Mouse (Mus musculus): Measurements from ENCODE around the gene Upk3bl.
"Not testable (repeated sequence)": the region's sequence is repeated elsewhere in the genome, so short reads cannot be mapped to it uniquely, and the experiment has no call there.

Upk3bl gene

DNA sequence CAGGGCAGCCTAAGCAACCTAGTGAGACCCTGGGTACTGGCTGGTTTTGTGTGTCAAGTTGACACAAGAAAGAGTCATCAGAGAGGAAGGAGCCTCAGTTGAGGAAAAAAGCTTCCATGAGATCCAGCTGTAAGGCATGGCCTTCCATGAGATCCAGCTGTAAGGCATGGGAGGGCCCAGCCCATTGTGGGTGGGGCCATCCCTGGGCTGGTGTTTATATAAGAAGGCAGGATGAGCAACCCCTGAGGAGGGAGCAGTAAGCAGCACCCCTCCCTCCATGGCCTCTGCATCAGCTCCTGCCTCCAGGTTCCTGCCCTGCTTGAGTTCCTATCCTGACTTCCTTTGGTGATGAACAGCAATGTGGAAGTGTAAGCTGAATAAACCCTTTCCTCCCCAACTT is 5.8 kb upstream of the Upk3bl start:
- not testable (repeated sequence) for DNase-seq

DNA sequence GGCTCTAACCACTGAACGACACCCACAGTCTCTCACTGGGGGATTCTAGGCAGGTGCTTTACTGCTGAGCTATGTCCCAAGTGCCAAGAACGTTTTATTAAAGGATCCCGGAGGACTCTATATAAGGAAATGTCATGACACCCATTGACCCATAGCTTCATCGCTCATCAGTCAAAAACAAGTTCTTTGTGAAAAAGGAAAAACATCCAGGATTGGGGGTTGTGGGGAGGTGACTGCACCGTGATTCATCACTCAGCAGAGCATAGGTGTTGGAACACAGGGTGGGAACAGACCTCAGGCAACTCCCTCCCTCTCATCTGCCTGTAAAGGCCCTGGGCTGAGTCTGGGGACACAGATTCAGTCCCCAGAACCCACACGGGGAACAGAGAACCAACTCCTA is 4.4 kb upstream of the Upk3bl start:
- DNase-seq: no peak

DNA sequence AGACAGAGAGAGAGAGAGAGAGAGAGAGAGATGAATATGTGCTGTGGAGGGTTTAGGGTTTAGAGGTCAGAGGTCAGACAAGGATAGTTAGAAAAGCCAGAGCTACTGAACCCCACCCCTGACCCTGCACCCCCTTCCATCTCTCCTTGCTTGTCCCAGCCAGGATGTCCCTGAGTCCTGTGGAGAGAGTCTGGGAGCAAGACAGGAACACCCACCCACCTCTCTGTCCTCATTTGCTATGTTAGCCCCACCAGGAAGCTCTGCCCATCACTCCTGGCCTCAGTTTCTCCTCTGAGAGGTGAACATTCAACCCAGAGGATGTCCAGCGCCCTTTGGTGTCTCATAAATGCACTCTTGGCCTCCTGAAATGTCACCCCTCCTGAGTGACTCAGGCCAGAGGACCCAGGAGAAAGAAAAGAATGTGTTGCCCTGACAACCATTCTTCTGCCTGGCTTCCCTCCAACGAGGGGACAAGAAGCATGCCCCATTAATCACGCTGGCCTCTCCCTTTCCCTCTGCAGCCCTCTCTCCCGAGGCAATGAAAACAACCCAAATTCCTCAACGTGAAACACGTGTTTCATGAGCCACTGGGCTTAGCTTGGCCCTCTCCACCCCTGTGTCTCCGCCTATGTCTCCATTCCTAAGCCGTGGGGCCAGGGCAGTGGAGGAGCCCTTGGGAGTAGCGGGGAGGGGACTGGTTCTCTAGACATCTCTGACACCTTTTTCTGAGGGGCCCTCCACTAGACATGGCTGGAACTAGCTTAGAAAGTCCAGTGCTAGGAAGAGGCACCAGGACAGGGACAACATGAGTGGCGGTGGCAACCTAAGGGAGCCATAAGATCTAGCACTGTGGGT is 2.8 kb upstream of the Upk3bl start:
- peak; percentile 53 for DNase-seq

DNA sequence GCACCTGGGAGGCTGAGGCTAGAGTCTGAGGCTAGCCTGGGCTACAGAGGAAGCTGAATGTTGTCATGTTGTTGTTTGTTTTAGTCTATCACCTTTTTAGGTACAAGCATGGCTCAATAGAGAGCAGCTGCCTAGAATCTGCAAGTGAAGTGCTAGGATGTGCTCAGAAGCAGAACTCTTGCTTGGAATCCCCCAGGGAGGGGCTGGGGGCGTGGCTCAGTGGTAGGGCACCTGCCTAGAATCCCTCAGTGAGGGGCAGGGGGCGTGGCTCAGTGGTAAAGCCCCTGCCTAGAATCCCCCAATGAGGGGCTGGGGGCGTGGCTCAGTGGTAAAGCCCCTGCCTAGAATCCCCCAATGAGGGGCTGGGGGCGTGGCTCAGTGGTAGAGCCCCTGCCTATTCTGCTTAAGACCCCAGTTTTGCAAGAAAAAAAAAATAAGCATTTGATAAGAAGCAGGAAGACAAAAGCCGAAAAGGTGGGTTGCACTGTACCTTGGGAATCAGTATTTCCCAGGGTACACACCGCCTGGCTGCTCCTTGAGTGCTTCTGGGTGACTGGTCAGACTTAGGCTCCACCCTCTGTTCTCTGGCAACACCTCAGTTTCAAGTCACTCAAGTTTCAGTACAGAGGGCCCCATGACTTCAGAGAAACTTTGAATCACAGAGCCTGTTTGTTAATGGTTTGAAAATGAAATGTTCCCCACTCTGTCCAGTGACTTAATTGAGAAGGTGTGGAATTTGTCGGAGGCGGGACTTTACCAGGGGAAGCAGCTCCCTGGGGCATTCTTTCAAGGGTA is 1.2 kb upstream of the Upk3bl start:
- peak; percentile 37 for DNase-seq

DNA sequence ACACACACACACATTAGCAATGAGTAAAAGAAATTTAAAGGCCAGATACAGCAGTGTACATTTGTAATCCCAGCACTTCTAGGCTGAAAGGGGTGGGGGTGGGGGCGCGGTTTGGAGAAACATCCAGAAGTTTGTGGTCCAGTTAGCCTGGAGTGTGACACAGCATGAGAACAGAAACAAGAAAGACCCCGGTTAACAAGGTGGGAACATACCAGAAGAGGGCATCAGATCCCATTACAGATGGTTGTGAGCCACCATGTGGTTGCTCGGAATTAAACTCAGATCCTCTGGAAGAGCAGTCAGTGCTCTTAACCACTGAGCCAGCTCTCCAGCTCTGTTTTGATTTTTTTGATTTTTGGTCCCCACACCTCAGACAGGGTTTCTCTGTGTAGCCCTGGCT is 1.8 kb downstream of the Upk3bl start:
- DNase-seq: no peak

DNA sequence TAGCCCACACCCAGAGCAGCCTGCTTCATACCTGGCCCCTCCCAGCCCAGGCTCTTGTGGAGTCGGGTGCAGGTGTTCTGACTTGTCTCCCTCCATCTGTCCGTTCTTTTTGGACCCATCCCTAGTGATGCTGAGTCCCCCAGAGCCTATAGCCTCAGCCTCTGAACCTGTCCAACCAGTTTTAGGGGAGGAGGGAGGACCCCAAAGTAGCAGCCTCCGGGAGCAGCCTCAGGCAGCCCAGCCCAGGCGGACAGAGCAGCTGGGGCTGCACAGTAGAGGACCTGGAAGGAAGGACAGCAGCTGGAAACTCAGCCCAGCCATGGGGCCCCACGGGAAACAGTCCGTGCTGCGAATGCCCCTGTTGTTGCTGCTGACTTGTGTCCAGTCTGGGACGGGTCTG is 2.8 kb downstream of the Upk3bl start:
- no peak for DNase-seq

- peak; percentile 87 for DNase-seq
Observed at GRCm38 (mm10) chr5:136061567-136061966, 7.3 kb downstream of the Upk3bl start.

DNA sequence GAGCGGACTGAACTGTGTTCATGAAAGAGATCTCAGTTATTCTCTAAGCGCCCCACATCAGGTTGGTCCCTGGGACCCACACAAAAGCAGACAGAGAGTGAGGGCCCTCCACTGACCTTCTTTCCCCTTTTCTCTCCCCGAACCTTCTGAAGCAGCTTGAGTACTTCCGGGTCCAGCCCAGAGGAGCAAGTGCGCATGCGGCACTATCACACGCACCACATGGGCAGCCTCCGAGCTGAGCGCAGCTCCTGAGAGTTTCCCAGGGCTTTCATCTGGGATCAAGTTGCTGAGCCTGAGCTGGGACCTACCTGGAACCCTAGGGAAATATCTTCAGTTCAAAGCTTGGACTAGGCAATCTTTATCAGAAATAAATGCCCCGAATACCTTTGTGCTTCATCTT is 9.6 kb downstream of the Upk3bl start:
- DNase-seq: no peak

- DNase-seq: peak; percentile 15
Observed at GRCm38 (mm10) chr5:136066404-136067148, 12.3 kb downstream of the Upk3bl start.

DNA sequence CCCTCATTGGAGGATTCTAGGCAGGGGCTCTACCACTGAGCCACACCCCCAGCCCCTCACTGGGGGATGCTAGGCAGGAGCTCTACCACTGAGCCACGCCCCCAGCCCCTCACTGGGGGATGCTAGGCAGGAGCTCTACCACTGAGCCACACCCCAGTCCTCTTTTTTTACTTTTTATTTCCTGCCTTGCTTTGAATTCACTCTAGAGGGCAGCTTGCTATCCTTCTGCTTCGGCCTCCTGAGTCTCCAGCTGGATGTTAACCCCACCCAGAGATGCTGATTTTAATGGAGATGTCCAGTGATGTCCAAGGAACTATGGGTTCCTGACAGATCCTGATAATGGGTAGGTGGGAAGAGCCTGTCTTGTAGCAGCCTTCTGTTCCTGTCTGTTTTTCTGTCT is 15.1 kb downstream of the Upk3bl start:
- DNase-seq: no peak

- DNase-seq: no peak
Observed at GRCm38 (mm10) chr5:136073051-136073450, 18.8 kb downstream of the Upk3bl start.

DNA sequence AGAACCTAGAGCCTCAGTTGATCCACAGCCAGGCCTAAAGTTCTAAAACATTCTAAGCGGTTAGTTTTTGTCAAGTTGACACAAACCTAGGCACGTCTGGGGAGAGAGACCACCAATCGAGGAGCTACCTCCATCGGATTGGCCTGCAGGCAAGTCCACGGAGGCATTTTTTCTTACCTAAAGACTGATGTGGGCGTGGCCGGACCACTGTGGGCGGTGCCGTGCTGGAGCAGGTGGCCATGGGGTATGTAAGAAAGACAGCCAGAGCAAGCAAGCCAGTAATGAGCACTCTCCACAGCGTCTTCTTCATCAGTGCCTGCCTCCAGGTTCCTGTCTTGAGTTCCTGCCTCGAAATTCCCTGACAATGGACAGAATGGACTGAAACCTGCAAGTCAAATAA is 19.2 kb downstream of the Upk3bl start:
- DNase-seq: no peak

GRCm38 (mm10) chr5:136075076-136075475 is 20.8 kb downstream of the Upk3bl start:
- DNase-seq: no peak

DNA sequence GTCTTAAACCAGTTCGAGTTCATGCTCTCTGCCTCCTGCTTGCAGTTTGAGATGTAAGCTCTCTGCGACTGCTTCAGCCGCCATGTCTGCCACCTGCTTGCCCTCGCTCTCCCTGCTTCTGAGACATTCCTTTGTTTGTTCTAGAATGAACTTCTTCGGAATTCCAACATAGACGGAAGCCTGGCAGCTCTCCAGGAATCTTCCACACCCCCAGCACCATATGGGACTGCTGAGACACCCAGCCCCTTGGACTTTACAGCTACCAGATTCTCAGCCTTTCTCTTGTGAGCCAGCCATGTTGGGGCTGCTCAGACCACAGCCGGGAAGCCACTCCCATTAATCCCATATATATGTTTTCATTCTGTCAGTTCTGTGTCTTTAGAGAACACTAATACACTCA is 22.0 kb downstream of the Upk3bl start:
- DNase-seq: no peak

GRCm38 (mm10) chr5:136077001-136077550 is 22.8 kb downstream of the Upk3bl start:
- no peak for DNase-seq

- DNase-seq: no peak
Observed at GRCm38 (mm10) chr5:136078136-136078535, 23.8 kb downstream of the Upk3bl start.

DNA sequence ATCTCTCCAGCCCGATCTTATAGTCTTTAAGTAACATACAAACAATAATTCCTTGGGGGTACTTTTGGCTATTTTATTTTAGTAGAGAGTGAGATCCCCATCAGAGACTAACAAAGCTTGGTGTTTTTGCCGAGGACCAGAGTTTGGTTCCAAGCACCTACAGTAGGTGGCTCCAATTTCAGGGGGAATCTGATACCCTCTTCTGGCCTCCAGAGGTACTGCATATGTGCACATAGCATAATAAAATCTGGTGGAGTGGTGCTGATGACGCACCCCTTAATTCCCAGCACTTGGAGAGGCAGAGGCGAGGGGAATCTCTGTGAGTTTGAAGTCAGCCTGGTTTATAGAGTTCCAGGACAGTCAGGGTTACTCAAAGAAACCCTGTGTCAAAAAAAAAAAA is 28.1 kb downstream of the Upk3bl start:
- DNase-seq: no peak

GRCm38 (mm10) chr5:136083669-136084107 is 29.4 kb downstream of the Upk3bl start, which contains the start of gene Rasa4:
Gene Rasa4, plus strand, starts transcription at chr5:136083916.
- peak; percentile 93 for DNase-seq

DNA sequence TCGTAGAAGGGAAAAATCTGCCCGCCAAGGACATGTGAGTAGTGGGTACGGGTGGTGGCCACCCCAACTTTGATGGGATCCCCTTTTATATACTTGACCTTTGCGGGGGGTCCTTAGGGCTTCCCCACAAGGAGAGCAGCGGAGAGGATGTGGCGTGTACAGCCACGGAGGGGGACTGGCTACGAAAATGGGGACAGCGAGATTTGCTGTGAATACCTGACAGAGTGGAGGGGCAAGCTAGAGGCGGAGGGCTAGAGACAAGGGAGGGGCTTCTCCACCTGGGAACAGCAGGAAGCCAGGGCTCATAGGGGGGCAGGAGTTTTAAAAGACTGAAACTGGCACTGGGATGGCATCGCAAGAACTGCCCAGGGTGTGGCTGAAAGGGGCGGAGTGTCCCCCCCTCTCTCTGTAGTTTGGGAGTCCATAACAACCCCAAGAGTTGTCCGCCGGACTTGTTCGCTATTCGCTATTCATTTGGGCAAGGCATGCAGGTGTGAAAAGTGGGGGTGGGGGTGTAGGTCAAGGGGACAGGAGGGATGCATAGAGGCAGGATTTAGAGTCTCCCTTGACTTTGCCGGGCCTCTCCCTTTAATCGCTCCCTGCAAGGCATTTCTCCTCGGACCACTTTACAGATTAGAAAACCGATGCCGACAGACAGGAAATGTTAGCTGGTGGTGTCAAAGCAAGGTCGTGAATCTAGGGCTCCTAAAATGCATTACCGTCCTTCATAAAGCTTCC is 30.0 kb downstream of the Upk3bl start:
- no peak for DNase-seq

- no peak for DNase-seq
Observed at GRCm38 (mm10) chr5:136084891-136085651, 30.8 kb downstream of the Upk3bl start.

DNA sequence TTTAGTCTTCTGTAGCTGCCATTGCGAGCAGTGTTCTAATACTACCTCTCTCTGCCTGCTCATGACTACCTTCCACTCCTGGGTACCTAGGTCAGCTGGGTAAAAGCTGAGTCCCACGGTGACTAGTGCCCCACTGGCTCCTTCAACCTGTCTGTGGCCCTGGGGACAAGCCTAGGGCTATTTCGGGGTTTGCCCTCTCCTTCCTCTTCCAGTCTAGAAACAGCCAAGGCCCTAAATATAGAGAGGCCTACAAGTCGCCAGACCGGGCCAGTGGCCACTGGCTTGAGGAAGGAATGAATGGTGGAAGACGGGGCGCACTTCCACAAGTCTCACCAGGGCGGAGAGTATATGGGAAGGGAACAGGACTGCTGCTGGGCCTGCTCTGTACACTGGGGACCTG is 32.0 kb downstream of the Upk3bl start:
- DNase-seq: no peak
